Mouse (Mus musculus) embryonic facial prominence, embryonic 14.5 days (tissue): Measurements from ENCODE around the gene Kalrn. TPM values are rescaled to one million over a fixed set of nuclear protein-coding genes. Genes with fewer than 3 reads are reported as not detected.

Experiments used
- ATAC-seq: fragments of 200-750 bp; cut with Nextera tagmentation; 2 replicates; pipeline ENCODE4 v1.8.0; 2017; ENCODE audit warnings: low read depth, moderate number of reproducible peaks, moderate TSS enrichment
- DNase-seq: peaks from one replicate; pipeline ENCODE4 v3.0.0-alpha.2; 2015; ENCODE audit warnings: low spot score
- H3K27ac ChIP-seq: fragments of 300-500 bp; sonication (generic); replicated peaks from 2 replicates; pipeline ENCODE4 v1.5.1; 2014; ENCODE audit warnings: low read depth, mild to moderate bottlenecking, low read length, moderate library complexity
- H3K27me3 ChIP-seq: fragments of 300-500 bp; sonication (generic); replicated peaks from 2 replicates; pipeline ENCODE4 v1.6.1; 2014; ENCODE audit warnings: low read length; ENCODE audit not compliant: control insufficient read depth, insufficient read depth
- H3K36me3 ChIP-seq: fragments of 300-500 bp; sonication (generic); 2 replicates; pipeline ENCODE4 v1.6.1; 2014; ENCODE audit warnings: low read length, mixed read lengths; ENCODE audit not compliant: control insufficient read depth, insufficient read depth
- H3K4me1 ChIP-seq: fragments of 300-500 bp; sonication (generic); 2 replicates; pipeline ENCODE4 v1.6.1; 2014; ENCODE audit warnings: antibody characterized with exemption, low read length; ENCODE audit not compliant: control insufficient read depth, insufficient read depth
- H3K4me2 ChIP-seq: fragments of 300-500 bp; sonication (generic); 2 replicates; pipeline ENCODE4 v1.6.1; 2014; ENCODE audit warnings: low read depth, mild to moderate bottlenecking, low read length, moderate library complexity, mixed read lengths
- H3K4me3 ChIP-seq: fragments of 300-500 bp; sonication (generic); 2 replicates; pipeline ENCODE4 v1.5.1; 2014; ENCODE audit warnings: low read depth, mild to moderate bottlenecking, low read length
- H3K9ac ChIP-seq: fragments of 300-500 bp; sonication (generic); 2 replicates; pipeline ENCODE4 v1.6.1; 2014; ENCODE audit warnings: low read depth, mild to moderate bottlenecking, low read length, moderate library complexity, mixed read lengths
- H3K9me3 ChIP-seq: fragments of 300-500 bp; sonication (generic); 2 replicates; pipeline ENCODE4 v1.6.1; 2016; ENCODE audit warnings: low read length; ENCODE audit not compliant: control insufficient read depth
- WGBS: fragments of 180-500 bp; shearing (Covaris S2); extraction: QIAGEN DNeasy Blood & Tissue Kit; methylation state at CpG from one replicate; pipeline ENCODE4 v1.1.7; 2014; 5-methylcytosine and 5-hydroxymethylcytosine counted together
- polyA plus RNA-seq: library from polyadenylated mRNA; unstranded; fragments of >200 nt; fragmentation: Nextera tagmentation; extraction: Ambion mirVana; gene quantifications from 2 replicates; pipeline ENCODE4 v1.2.1, GENCODE M21; 2014

The Kalrn gene
- polyA plus RNA-seq, 1 experiment from 2014 or later, result 12.2 TPM

DNA sequence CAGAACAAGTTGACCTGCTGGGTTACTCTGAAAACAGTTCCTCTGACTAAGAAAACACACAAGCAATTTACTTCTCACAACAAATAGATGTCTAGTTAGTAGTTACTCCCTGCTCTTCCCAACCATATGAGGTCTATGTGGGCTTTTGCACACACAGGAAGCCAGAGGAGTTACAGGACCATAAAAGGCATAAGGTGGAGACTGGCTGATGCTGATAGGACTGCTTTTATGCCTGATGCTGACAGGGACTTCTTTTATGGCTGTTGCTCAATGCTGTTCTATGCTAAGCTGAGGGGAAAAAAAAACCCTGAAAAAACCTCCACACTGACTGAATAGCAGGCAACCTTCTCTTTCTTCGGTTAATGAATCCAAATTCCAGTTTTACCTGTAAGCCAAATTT, 270.8 kb downstream of the Kalrn start:
- Histone ChIP-seq H3K4me2 (no peak overlapping the region), H3K27ac (no peak overlapping the region), H3K27me3 (no peaks in the 10 kb centered on the region), H3K9me3 (no peaks in the 10 kb centered on the region), H3K4me1 (no peaks in the 10 kb centered on the region), H3K4me3 (no peak overlapping the region), H3K36me3 (peaks cover 24% of the 10 kb centered on the region), H3K9ac (no peak overlapping the region)
- DNase-seq (no peak), ATAC-seq (no peak)
- WGBS, result 100% methylated on average over 1 of the region's 1 CpGs

DNA sequence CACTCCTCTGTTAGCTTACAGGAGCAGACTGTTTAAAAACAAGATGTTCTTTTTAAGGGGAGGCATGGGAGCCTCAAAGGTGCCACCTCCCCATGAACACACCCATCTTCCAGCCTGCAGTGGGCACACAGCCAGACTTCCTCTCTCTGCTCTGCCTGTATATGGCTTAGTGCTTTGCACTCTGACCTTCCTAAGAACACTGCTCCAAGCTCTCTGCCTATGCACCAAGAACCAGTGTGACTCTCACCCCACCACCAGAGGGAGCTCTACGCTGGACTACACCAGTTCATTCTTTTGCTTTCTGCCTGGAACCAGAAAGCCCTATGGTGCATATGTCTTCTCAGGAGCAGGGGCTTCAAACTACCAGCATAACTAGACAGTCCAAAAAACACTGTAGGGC, 271.3 kb downstream of the Kalrn start:
- no peak for DNase-seq
- 86% methylated on average over 1 of the region's 1 CpGs for WGBS

DNA sequence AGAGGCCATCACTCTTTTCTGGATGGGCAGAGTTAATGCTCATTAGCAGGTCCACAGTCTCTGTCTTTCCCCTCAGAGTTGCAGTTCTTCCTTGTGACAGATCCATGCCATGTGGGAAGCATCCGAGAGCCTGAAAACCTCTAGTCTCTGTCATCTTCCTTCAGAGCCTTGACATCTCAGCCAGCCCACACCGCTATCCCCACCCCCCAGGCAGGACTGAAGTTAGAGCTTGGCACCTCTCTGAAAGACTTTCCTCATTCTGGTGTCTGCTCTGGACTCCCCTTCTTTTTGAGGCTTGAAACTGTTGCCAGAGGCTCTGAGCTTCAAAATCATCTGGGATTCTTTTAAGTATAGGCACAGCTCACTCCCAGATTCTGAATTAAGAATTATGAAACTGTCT, 274.1 kb downstream of the Kalrn start:
- no peak for ATAC-seq
- WGBS, result 70% methylated on average over 2 of the region's 2 CpGs
- Histone ChIP-seq H3K36me3 (peaks cover under 1% of the 10 kb centered on the region; the same call in 1 of the 2 replicates), H3K9ac (no peak overlapping the region), H3K4me1 (no peaks in the 10 kb centered on the region), H3K9me3 (no peaks in the 10 kb centered on the region), H3K27ac (no peak overlapping the region), H3K4me2 (no peak overlapping the region), H3K4me3 (no peak overlapping the region), H3K27me3 (no peaks in the 10 kb centered on the region)
- DNase-seq, result no peak

More for the DNA sequence above, 271.3 kb downstream of the Kalrn start:
- Histone ChIP-seq H3K4me2 (no peak overlapping the region), H3K4me3 (no peak overlapping the region), H3K27me3 (no peaks in the 10 kb centered on the region), H3K4me1 (no peaks in the 10 kb centered on the region), H3K36me3 (peaks cover 20% of the 10 kb centered on the region), H3K27ac (no peak overlapping the region), H3K9ac (no peak overlapping the region), H3K9me3 (no peaks in the 10 kb centered on the region)
- no peak for ATAC-seq

GRCm38 (mm10) chr16:34297911-34298682, 275.2 kb downstream of the Kalrn start:
- no peak for ATAC-seq
- no peak for DNase-seq
- Histone ChIP-seq H3K4me2 (no peak overlapping the region), H3K4me3 (no peak overlapping the region), H3K4me1 (no peaks in the 10 kb centered on the region), H3K9ac (no peak overlapping the region), H3K36me3 (peaks cover 5% of the 10 kb centered on the region; the same call in 1 of the 2 replicates), H3K27me3 (no peaks in the 10 kb centered on the region), H3K9me3 (no peaks in the 10 kb centered on the region), H3K27ac (no peak overlapping the region)
- 79% methylated on average over 5 of the region's 5 CpGs for WGBS

- 80% methylated on average over 6 of the region's 6 CpGs for WGBS
- Histone ChIP-seq H3K9me3 (no peaks in the 10 kb centered on the region), H3K36me3 (peaks cover 10% of the 10 kb centered on the region; the same call in 1 of the 2 replicates), H3K9ac (no peak overlapping the region), H3K27me3 (no peaks in the 10 kb centered on the region), H3K4me1 (no peaks in the 10 kb centered on the region), H3K4me2 (no peak overlapping the region), H3K4me3 (no peak overlapping the region), H3K27ac (no peak overlapping the region)
- ATAC-seq (no peak), DNase-seq (no peak)
These were observed 278.8 kb downstream of the Kalrn start for GRCm38 (mm10) chr16:34294568-34294967.

DNA sequence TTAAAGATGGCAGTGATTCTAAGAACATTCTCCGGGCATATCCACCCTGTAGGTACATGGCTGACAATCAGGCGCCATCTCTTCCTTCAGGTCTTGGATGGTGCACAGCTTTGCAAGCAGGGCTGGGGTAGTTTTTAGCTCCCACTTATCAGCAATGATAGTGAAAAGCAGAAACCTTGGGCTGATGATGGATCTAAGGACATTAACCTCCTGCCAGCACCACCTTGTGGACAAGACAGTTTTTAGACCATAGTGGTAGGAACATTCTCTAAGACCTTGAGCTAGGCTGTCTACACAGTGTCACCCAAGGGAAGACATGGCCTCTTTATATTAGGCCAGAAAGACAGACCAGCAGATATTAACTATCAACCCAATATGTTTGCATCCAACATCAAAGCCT, 279.7 kb downstream of the Kalrn start:
- H3K27ac ChIP-seq, result no peak overlapping the region
- H3K9me3 ChIP-seq, result no peaks in the 10 kb centered on the region
- H3K4me3 ChIP-seq, result no peak overlapping the region
- 88% methylated on average over 2 of the region's 2 CpGs for WGBS
- no peak overlapping the region for H3K9ac ChIP-seq
- no peak for ATAC-seq
- H3K4me2 ChIP-seq, result no peak overlapping the region
- no peak for DNase-seq
- peaks cover 10% of the 10 kb centered on the region; the same call in 1 of the 2 replicates for H3K36me3 ChIP-seq
- no peaks in the 10 kb centered on the region for H3K4me1 ChIP-seq
- H3K27me3 ChIP-seq, result no peaks in the 10 kb centered on the region

- Histone ChIP-seq H3K27ac (no peak overlapping the region), H3K9me3 (no peaks in the 10 kb centered on the region), H3K4me1 (no peaks in the 10 kb centered on the region), H3K9ac (no peak overlapping the region), H3K36me3 (peaks cover 10% of the 10 kb centered on the region; the same call in 1 of the 2 replicates), H3K27me3 (no peaks in the 10 kb centered on the region), H3K4me3 (no peak overlapping the region), H3K4me2 (no peak overlapping the region)
- DNase-seq, result peak; percentile 62
- ATAC-seq, result no peak
- WGBS, result 53% methylated on average over 7 of the region's 7 CpGs
These were observed 283.7 kb downstream of the Kalrn start for GRCm38 (mm10) chr16:34289583-34289982.

- DNase-seq (no peak), ATAC-seq (no peak)
- 90% methylated on average over 8 of the region's 8 CpGs for WGBS
- Histone ChIP-seq H3K36me3 (no peaks in the 10 kb centered on the region), H3K9me3 (no peaks in the 10 kb centered on the region), H3K9ac (no peak overlapping the region), H3K4me2 (no peak overlapping the region), H3K4me3 (no peak overlapping the region), H3K27ac (no peak overlapping the region), H3K27me3 (no peaks in the 10 kb centered on the region), H3K4me1 (no peaks in the 10 kb centered on the region)
These were observed 291.3 kb downstream of the Kalrn start for GRCm38 (mm10) chr16:34282026-34282425.
